Mouse (Mus musculus) testis, adult 2 months (tissue): ENCODE data around the gene Echdc3.

ENCODE experiments used
- CTCF ChIP-seq: fragments of 200-500 bp; IDR thresholded peaks from 2 replicates; pipeline ENCODE4 v1.5.1; 2012; ENCODE audit warnings: low read depth, mild to moderate bottlenecking, inconsistent platforms, low read length, moderate library complexity; ENCODE audit not compliant: control insufficient read depth, insufficient read depth, insufficient replicate concordance
- POLR2A ChIP-seq: fragments of 200-500 bp; IDR thresholded peaks from 2 replicates; pipeline ENCODE4 v1.6.1; 2012; ENCODE audit warnings: low read depth, mild to moderate bottlenecking, inconsistent platforms, low read length, moderate library complexity; ENCODE audit not compliant: control insufficient read depth

- no peak for TF ChIP-seq POLR2A
- TF ChIP-seq CTCF = no peak
These were observed 67.2 kb downstream of the Echdc3 start for GRCm38 (mm10) chr2:6145611-6146010.
